Mouse (Mus musculus) cerebellum, adult 2 months (tissue): Measurements from ENCODE around the gene AL731706.1.
"Not testable (repeated sequence)": the region's sequence is repeated elsewhere in the genome, so short reads cannot be mapped to it uniquely, and the experiment has no call there.

Experiments used
- CTCF ChIP-seq: fragments of 200-500 bp; IDR thresholded peaks from 2 replicates; pipeline ENCODE4 v1.5.1; 2011; ENCODE audit warnings: low read depth, mild to moderate bottlenecking, control low read depth, low read length, moderate library complexity, borderline replicate concordance; ENCODE audit not compliant: insufficient read depth
- POLR2A ChIP-seq: fragments of 200-500 bp; IDR thresholded peaks from 2 replicates; pipeline ENCODE4 v1.6.1; 2011; ENCODE audit warnings: low read length, control low read depth, borderline replicate concordance; ENCODE audit not compliant: insufficient read depth

DNA sequence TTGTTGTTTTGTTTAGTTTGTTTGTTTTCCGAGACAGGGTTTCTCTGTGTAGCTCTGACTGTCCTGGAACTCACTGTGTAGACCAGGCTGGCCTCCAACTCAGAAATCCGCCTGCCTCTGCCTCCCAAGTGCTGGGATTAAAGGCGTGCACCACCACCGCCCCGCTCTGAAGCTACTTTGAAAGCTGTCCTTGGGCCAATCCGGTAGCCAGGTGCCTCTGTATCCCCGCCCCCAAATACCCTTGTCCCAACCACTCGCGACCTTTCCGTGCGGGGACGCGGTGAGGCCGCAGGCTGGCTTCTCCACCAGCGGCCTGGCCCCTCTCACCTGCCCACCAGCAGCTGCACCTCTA, 497 bp downstream of the AL731706.1 start:
- not testable (repeated sequence) for TF ChIP-seq CTCF, POLR2A
